Mouse (Mus musculus): ENCODE measurements at regions not wholly inside any gene's neighbourhood (a gene's known extent, or its start where the extent isn't known, plus 50 kb on each side); places are given as distances from the start of the nearest gene placed in this dataset.
"Not testable (repeated sequence)": the region's sequence is repeated elsewhere in the genome, so short reads cannot be mapped to it uniquely, and the experiment has no call there.

- no peak for DNase-seq
- TF ChIP-seq CTCF (IDR thresholded peaks at IDR 0.05; ENCODE audit: low read depth) = no peak
- H3K4me2 ChIP-seq (ENCODE audit: low read depth) = no peak overlapping the region
- no peak for ATAC-seq
- H3K9me3 ChIP-seq (ENCODE audit: low read length) = no peaks in the 10 kb centered on the region
- H3K4me1 ChIP-seq (ENCODE audit: insufficient read depth) = no peaks in the 10 kb centered on the region
- WGBS = 90% methylated on average over 2 of the region's 2 CpGs
- H3K36me3 ChIP-seq (ENCODE audit: insufficient read depth) = no peaks in the 10 kb centered on the region
- H3K27ac ChIP-seq (ENCODE audit: low read depth, low read length) = no peak overlapping the region
- H3K27me3 ChIP-seq (ENCODE audit: insufficient read depth, low read length) = no peaks in the 10 kb centered on the region
- H3K4me3 ChIP-seq (ENCODE audit: low read depth, low read length) = no peak overlapping the region
- H3K9ac ChIP-seq = no peak overlapping the region
Measured at GRCm38 (mm10) chr3:17001871-17002270, 946.3 kb upstream of the Cypt12 start.

GRCm38 (mm10) chr3:17003136-17003535 is 945.1 kb upstream of the Cypt12 start:
- WGBS = 73% methylated on average over 3 of the region's 3 CpGs
- H3K9me3 ChIP-seq (ENCODE audit: low read length) = no peaks in the 10 kb centered on the region
- H3K4me2 ChIP-seq (ENCODE audit: low read depth) = no peak overlapping the region
- H3K36me3 ChIP-seq (ENCODE audit: insufficient read depth) = no peaks in the 10 kb centered on the region
- no peak overlapping the region for H3K27ac ChIP-seq (ENCODE audit: low read depth, low read length)
- H3K4me3 ChIP-seq (ENCODE audit: low read depth, low read length) = no peak overlapping the region
- H3K9ac ChIP-seq = no peak overlapping the region
- ATAC-seq (no peak), DNase-seq (no peak)
- no peaks in the 10 kb centered on the region for H3K4me1 ChIP-seq (ENCODE audit: insufficient read depth)
- no peaks in the 10 kb centered on the region for H3K27me3 ChIP-seq (ENCODE audit: insufficient read depth, low read length)
- no peak for TF ChIP-seq CTCF (IDR thresholded peaks at IDR 0.05; ENCODE audit: low read depth)

- DNase-seq (peak; percentile 36), ATAC-seq (peak; percentile 60)
- Histone ChIP-seq H3K36me3 (ENCODE audit: insufficient read depth) (no peaks in the 10 kb centered on the region), H3K4me3 (ENCODE audit: low read depth, low read length) (no peak overlapping the region), H3K27ac (ENCODE audit: low read depth, low read length) (0 out of 2 replicates have a peak overlapping the region, but pooled peaks have one; percentile 29), H3K9me3 (ENCODE audit: low read length) (no peaks in the 10 kb centered on the region), H3K4me2 (ENCODE audit: low read depth) (no peak overlapping the region), H3K27me3 (ENCODE audit: insufficient read depth, low read length) (no peaks in the 10 kb centered on the region), H3K9ac (no peak overlapping the region), H3K4me1 (ENCODE audit: insufficient read depth) (no peaks in the 10 kb centered on the region)
- WGBS = 78% methylated on average over 4 of the region's 4 CpGs
- TF ChIP-seq CTCF (IDR thresholded peaks at IDR 0.05; ENCODE audit: low read depth) = no peak
Measured at GRCm38 (mm10) chr3:17014184-17015048, 933.8 kb upstream of the Cypt12 start.

GRCm38 (mm10) chr3:17050811-17051210 is 897.4 kb upstream of the Cypt12 start:
- H3K9me3 ChIP-seq (ENCODE audit: low read length) = no peaks in the 10 kb centered on the region
- no peak overlapping the region for H3K27ac ChIP-seq (ENCODE audit: low read depth, low read length)
- no peak overlapping the region for H3K9ac ChIP-seq
- no peak overlapping the region for H3K4me3 ChIP-seq (ENCODE audit: low read depth, low read length)
- TF ChIP-seq CTCF (IDR thresholded peaks at IDR 0.05; ENCODE audit: low read depth) = no peak
- no peak overlapping the region for H3K4me2 ChIP-seq (ENCODE audit: low read depth)
- no peaks in the 10 kb centered on the region for H3K36me3 ChIP-seq (ENCODE audit: insufficient read depth)
- no peaks in the 10 kb centered on the region for H3K27me3 ChIP-seq (ENCODE audit: insufficient read depth, low read length)
- WGBS = 93% methylated on average over 2 of the region's 2 CpGs
- ATAC-seq = no peak
- no peak for DNase-seq
- no peaks in the 10 kb centered on the region for H3K4me1 ChIP-seq (ENCODE audit: insufficient read depth)

- not testable (repeated sequence) for H3K36me3 ChIP-seq (ENCODE audit: insufficient read depth); H3K27ac ChIP-seq (ENCODE audit: low read depth, low read length); H3K27me3 ChIP-seq (ENCODE audit: insufficient read depth, low read length); H3K4me1 ChIP-seq (ENCODE audit: insufficient read depth); H3K4me2 ChIP-seq (ENCODE audit: low read depth); DNase-seq; H3K4me3 ChIP-seq (ENCODE audit: low read depth, low read length); H3K9ac ChIP-seq; ATAC-seq; H3K9me3 ChIP-seq (ENCODE audit: low read length)
- WGBS = 81% methylated on average over 4 of the region's 4 CpGs
Measured at GRCm38 (mm10) chr3:17058381-17058780, 889.8 kb upstream of the Cypt12 start.

GRCm38 (mm10) chr3:17106261-17106660 is 841.9 kb upstream of the Cypt12 start:
- not testable (repeated sequence) for H3K27me3 ChIP-seq (ENCODE audit: insufficient read depth, low read length); H3K36me3 ChIP-seq (ENCODE audit: insufficient read depth); H3K4me3 ChIP-seq (ENCODE audit: low read depth, low read length); ATAC-seq; DNase-seq; H3K4me2 ChIP-seq (ENCODE audit: low read depth); H3K4me1 ChIP-seq (ENCODE audit: insufficient read depth); H3K27ac ChIP-seq (ENCODE audit: low read depth, low read length); H3K9ac ChIP-seq; H3K9me3 ChIP-seq (ENCODE audit: low read length)
